Mouse (Mus musculus): ENCODE measurements around the gene Tbl2.

DNA sequence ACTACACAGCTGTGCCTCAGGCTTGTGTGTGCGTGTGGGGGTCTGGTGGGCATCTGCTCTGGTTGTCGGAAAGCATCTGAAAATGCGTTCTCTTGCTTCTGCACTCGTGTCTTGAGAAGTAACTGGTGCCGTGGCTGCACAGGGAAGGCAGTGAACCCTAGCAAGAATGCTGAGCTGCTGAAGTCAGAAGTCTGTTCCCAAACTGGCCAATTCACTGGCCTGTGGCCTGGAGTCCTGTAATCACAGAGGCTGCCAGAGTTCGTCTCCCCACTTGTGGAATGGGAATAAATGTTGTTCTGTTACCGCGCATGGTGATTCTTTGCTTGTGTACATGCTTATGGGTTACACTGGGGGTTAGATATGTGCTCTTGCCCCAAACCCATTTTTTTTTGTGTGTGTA is 12.9 kb downstream of the Tbl2 start:
- no peak for TF ChIP-seq POLR2A (IDR thresholded peaks at IDR 0.05; ENCODE audit: borderline replicate concordance, extremely low read depth, low read depth, low read length)
- TF ChIP-seq CTCF (IDR thresholded peaks at IDR 0.05; ENCODE audit: insufficient read depth, low read length) = no peak
